Mouse (Mus musculus) CH12.LX (cell line): ENCODE measurements around the gene Rbm6. TPM values are rescaled to one million over a fixed set of nuclear protein-coding genes. Genes with fewer than 3 reads are reported as not detected.

Experiments
- DNase-seq: peaks from one replicate; pipeline ENCODE4 v3.0.0-alpha.2; 2013; ENCODE audit errors: extremely low read depth
- H3K27ac ChIP-seq: 2 replicates; pipeline ENCODE4 v1.5.1; 2012; ENCODE audit warnings: low read depth, mild to moderate bottlenecking, control low read depth, moderate library complexity; ENCODE audit not compliant: insufficient read depth
- H3K27me3 ChIP-seq: replicated peaks from 2 replicates; pipeline ENCODE3; 2012; ENCODE audit warnings: inconsistent platforms
- H3K36me3 ChIP-seq, 2 experiments: replicated peaks in 1 of 2; 2 replicates each; pipeline versions ENCODE3 to v1.6.1; 2012; ENCODE audit warnings: inconsistent platforms in 1 of 2, low read length in 1 of 2, mild to moderate bottlenecking in 1 of 2, mixed read lengths in 1 of 2, moderate library complexity in 1 of 2; ENCODE audit not compliant: control insufficient read depth in 1 of 2, insufficient read depth in 1 of 2
- H3K4me1 ChIP-seq, 2 experiments: 2 replicates each; pipeline ENCODE4 v1.6.1; 2012; ENCODE audit warnings: inconsistent platforms in 1 of 2, moderate library complexity in 1 of 2; ENCODE audit not compliant: insufficient read depth in 2 of 2, control insufficient read depth in 1 of 2
- H3K4me2 ChIP-seq: 2 replicates; pipeline ENCODE4 v1.6.1; 2012; ENCODE audit warnings: low read depth, mild to moderate bottlenecking, control low read depth; ENCODE audit not compliant: poor library complexity, insufficient read depth, severe bottlenecking
- H3K4me3 ChIP-seq, 3 experiments: fragments of 150-350 bp in 1 of 3; sonication (generic) in 1 of 3; replicated peaks in 1 of 3; 2 replicates each; pipeline versions ENCODE3 to v1.5.1; 2011 to 2012; ENCODE audit warnings: low read depth in 2 of 3, low read length in 2 of 3, mild to moderate bottlenecking in 2 of 3, moderate library complexity in 2 of 3, control low read depth in 1 of 3, improper control_type of control experiment in 1 of 3, inconsistent platforms in 1 of 3, mixed read lengths in 1 of 3; ENCODE audit not compliant: poor library complexity in 1 of 3
- H3K79me2 ChIP-seq: replicated peaks from 2 replicates; pipeline ENCODE4 v1.6.1; 2012; ENCODE audit warnings: mild to moderate bottlenecking, moderate library complexity; ENCODE audit not compliant: control insufficient read depth, poor library complexity, insufficient read depth, severe bottlenecking; ENCODE audit errors: extremely low read depth
- H3K9ac ChIP-seq: 2 replicates; pipeline ENCODE4 v1.6.1; 2012; ENCODE audit warnings: low read depth, mild to moderate bottlenecking, control low read depth, moderate library complexity; ENCODE audit not compliant: insufficient read depth
- H3K9me3 ChIP-seq: replicated peaks from 2 replicates; pipeline ENCODE3; 2012; ENCODE audit warnings: low read length, inconsistent platforms, mixed read lengths
- BHLHE40 ChIP-seq: IDR thresholded peaks from 2 replicates; pipeline ENCODE4 v1.6.1; 2011; ENCODE audit warnings: mild to moderate bottlenecking, low read depth, low read length, improper control_type of control experiment
- CHD2 ChIP-seq: IDR thresholded peaks from 2 replicates; pipeline ENCODE4 v1.6.1; 2011; ENCODE audit warnings: low read length, improper control_type of control experiment
- ELF1 ChIP-seq: IDR thresholded peaks from 2 replicates; pipeline ENCODE4 v1.6.1; 2014; ENCODE audit warnings: low read depth, mild to moderate bottlenecking, inconsistent platforms, low read length, improper control_type of control experiment
- GABPA ChIP-seq: IDR thresholded peaks from 2 replicates; pipeline ENCODE4 v1.6.1; 2012; ENCODE audit warnings: low read depth, low read length, improper control_type of control experiment, inconsistent platforms; ENCODE audit not compliant: insufficient replicate concordance
- KAT2A ChIP-seq: IDR thresholded peaks from 2 replicates; pipeline ENCODE4 v1.6.1; 2012; ENCODE audit warnings: low read length, improper control_type of control experiment, inconsistent platforms; ENCODE audit not compliant: insufficient replicate concordance
- MEF2A ChIP-seq: IDR thresholded peaks from 2 replicates; pipeline ENCODE4 v1.6.1; 2014; ENCODE audit warnings: low read depth, mild to moderate bottlenecking, inconsistent platforms, low read length, improper control_type of control experiment, borderline replicate concordance
- MYC ChIP-seq: IDR thresholded peaks from 2 replicates; pipeline ENCODE4 v1.6.1; 2011; ENCODE audit warnings: low read depth, mild to moderate bottlenecking, improper control_type of control experiment, low read length
- PAX5 ChIP-seq: IDR thresholded peaks from 2 replicates; pipeline ENCODE4 v1.6.1; 2012; ENCODE audit warnings: low read length, inconsistent platforms, mixed read lengths
- POLR2A ChIP-seq: IDR thresholded peaks from 2 replicates; pipeline ENCODE4 v1.6.1; 2011; ENCODE audit warnings: low read depth, mild to moderate bottlenecking, improper control_type of control experiment, low read length
- RAD21 ChIP-seq: IDR thresholded peaks from 2 replicates; pipeline ENCODE4 v1.6.1; 2011; ENCODE audit warnings: low read depth, mild to moderate bottlenecking, low read length, improper control_type of control experiment, moderate library complexity
- RCOR1 ChIP-seq: conservative IDR thresholded peaks from 2 replicates; pipeline ENCODE4 v1.6.1; 2012; ENCODE audit warnings: low read depth, mild to moderate bottlenecking, inconsistent platforms, low read length, improper control_type of control experiment
- SIN3A ChIP-seq: IDR thresholded peaks from 2 replicates; pipeline ENCODE4 v1.6.1; 2012; ENCODE audit warnings: low read length, improper control_type of control experiment, inconsistent platforms
- TBP ChIP-seq: conservative IDR thresholded peaks from 2 replicates; pipeline ENCODE4 v1.6.1; 2011; ENCODE audit warnings: low read depth, low read length, improper control_type of control experiment
- USF1 ChIP-seq: IDR thresholded peaks from 2 replicates; pipeline ENCODE4 v1.6.1; 2014; ENCODE audit warnings: low read depth, mild to moderate bottlenecking, inconsistent platforms, low read length, improper control_type of control experiment
- USF2 ChIP-seq: conservative IDR thresholded peaks from 2 replicates; pipeline ENCODE4 v1.6.1; 2011; ENCODE audit warnings: low read depth, low read length, improper control_type of control experiment
- ZMIZ1 ChIP-seq: IDR thresholded peaks from 2 replicates; pipeline ENCODE4 v1.6.1; 2012; ENCODE audit warnings: low read depth, mild to moderate bottlenecking, inconsistent platforms, low read length, improper control_type of control experiment
- dilution Hi-C: fragments of 300-500 bp; cut with MboI; formaldehyde crosslinking; loops from 2 replicates; pipeline ENCODE4 v1.14.3; 2020; ENCODE audit warnings: low sequenced_read_pairs; ENCODE audit not compliant: extremely low pct_unique_long_range_greater_than_20kb, extremely low pct_ligation_motif_present
- in situ Hi-C: fragments of 300-500 bp; cut with MboI; formaldehyde crosslinking; loops from 3 replicates; pipeline ENCODE4 v1.14.3; 2019; ENCODE audit warnings: low sequenced_read_pairs, low pct_ligation_motif_present, low pct_unique_long_range_greater_than_20kb, mixed read lengths
- polyA plus RNA-seq: library from polyadenylated mRNA; unstranded; fragments of >175 nt; gene quantifications from 2 replicates; pipeline ENCODE4 v1.2.1, GENCODE M21; 2012; ENCODE audit warnings: low read depth; ENCODE audit not compliant: insufficient read length
- total RNA-seq, 2 experiments: library from RNA; depleted of rRNA; stranded (reverse); fragments of 300-350 nt in 1 of 2; fragments of >200 nt in 1 of 2; gene quantifications; 2 replicates each; pipeline ENCODE4 v1.2.3; 2012 to 2014

The Rbm6 gene
- total and polyA plus RNA-seq, 3 experiments, result 39.1 to 56.6 (median 43.3) TPM

DNA sequence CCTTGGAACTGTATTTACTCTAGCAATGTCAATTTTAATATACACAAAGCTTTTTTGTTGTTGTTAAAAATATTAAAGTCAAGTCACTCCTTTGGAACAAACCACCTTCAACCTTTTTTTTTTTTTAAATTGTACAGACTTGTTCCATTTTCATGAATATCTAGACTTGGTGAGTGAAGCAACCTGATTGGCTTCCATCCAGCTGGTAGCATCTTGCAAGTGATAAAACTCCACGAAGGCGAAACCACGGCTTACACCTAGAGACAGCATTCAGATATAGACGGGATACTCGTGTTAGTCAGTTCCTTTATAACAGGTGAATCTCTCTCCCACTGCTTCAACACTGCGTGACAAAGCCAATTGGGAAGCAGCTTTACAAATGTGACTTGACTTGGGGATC, 113.4 kb downstream of the Rbm6 start:
- dilution Hi-C loops, result no loop called here
- TF ChIP-seq USF2 (no peak), ZMIZ1 (no peak), KAT2A (no peak), RCOR1 (no peak), MYC (no peak)
- Histone ChIP-seq H3K4me1 (no peaks in the 10 kb centered on the region), H3K4me2 (no peak overlapping the region), H3K36me3 (peaks cover 75 to 90% of the 10 kb centered on the region in 2 experiments), H3K79me2 (peaks cover 11% of the 10 kb centered on the region), H3K4me3 (no peak overlapping the region), H3K9ac (no peak overlapping the region), H3K27ac (no peak overlapping the region), H3K27me3 (no peaks in the 10 kb centered on the region), H3K9me3 (no peaks in the 10 kb centered on the region)
- no peak for DNase-seq
- in situ Hi-C loops, result no loop called here

DNA sequence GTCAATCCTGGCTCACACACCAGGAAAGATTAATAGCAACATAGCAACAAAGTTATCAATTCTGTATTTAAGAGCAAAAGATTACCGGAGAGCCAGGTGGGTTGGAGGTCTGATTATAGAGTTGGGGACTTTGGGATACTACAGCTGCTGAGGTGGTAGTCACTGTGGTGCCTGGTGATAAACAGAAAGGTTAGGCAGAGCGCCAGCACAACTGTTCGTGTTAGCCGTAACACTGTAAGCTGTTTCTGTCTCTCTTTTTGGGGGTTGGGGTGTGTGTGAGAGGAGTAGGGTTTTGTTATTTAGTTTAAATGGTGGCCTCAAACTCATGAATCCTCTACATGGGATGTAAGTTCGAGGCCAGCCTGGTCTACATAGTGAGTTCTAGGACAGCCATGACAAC, 122.7 kb downstream of the Rbm6 start:
- H3K4me1 ChIP-seq, result no peaks in the 10 kb centered on the region
- dilution Hi-C loops, result no loop called here
- H3K36me3 ChIP-seq, result peaks cover 78 to 93% of the 10 kb centered on the region in 2 experiments
- peaks cover 8% of the 10 kb centered on the region; the same call in 1 of the 2 replicates for H3K79me2 ChIP-seq
- TF ChIP-seq TBP (no peak), USF1 (no peak), KAT2A (no peak), PAX5 (no peak), POLR2A (no peak)
- H3K4me3 ChIP-seq, result no peak overlapping the region
- DNase-seq, result no peak
- no peak overlapping the region for H3K9ac ChIP-seq
- in situ Hi-C loops, result no loop called here
- no peaks in the 10 kb centered on the region for H3K27me3 ChIP-seq
- peaks cover 2% of the 10 kb centered on the region for H3K9me3 ChIP-seq
- no peak overlapping the region for H3K4me2 ChIP-seq
- H3K27ac ChIP-seq, result no peak overlapping the region

DNA sequence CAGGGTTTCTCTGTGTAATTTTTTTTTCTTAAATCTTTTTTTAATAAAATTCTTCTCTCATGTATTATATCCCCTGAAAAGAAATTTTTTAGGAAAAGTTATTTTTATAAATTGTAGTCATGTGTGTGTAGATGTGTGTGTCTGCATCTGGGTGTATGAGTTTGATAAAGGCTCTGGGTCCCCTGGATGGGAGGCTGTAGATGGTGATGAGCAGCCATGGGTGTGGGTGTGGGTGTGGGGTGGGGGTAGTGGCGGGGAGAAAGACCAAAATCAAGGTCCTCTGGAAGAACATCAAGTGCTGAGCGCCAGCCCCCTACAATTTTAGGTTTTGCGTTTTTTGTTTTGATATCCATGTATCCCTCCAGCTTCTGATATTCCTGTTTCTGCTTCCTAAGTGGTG, 125.0 kb downstream of the Rbm6 start:
- Histone ChIP-seq H3K4me3 (no peak overlapping the region), H3K9ac (no peak overlapping the region), H3K36me3 (peaks cover 88 to 96% of the 10 kb centered on the region in 2 experiments), H3K27me3 (no peaks in the 10 kb centered on the region), H3K4me1 (no peaks in the 10 kb centered on the region), H3K9me3 (peaks cover 2% of the 10 kb centered on the region), H3K4me2 (no peak overlapping the region), H3K27ac (no peak overlapping the region), H3K79me2 (peaks cover 8% of the 10 kb centered on the region)
- TF ChIP-seq BHLHE40 (no peak), MEF2A (no peak), GABPA (no peak), CHD2 (no peak), RAD21 (no peak), ELF1 (no peak), SIN3A (no peak), USF1 (no peak), USF2 (no peak)
- dilution Hi-C loops, result no loop called here
- in situ Hi-C loops, result no loop called here
- no peak for DNase-seq
